Mouse (Mus musculus) embryonic fibroblast, embryonic 13.5 days (primary cell): Measurements from ENCODE around the gene Castor2. TPM values are rescaled to one million over a fixed set of nuclear protein-coding genes. Genes with fewer than 3 reads are reported as not detected.

Experiments
- H3K27ac ChIP-seq: 2 replicates; pipeline ENCODE4 v1.5.1; 2012; ENCODE audit warnings: low read length, control low read depth, inconsistent platforms; ENCODE audit not compliant: insufficient read depth
- H3K4me1 ChIP-seq: 2 replicates; pipeline ENCODE4 v1.6.1; 2011; ENCODE audit warnings: low read length; ENCODE audit not compliant: control insufficient read depth, insufficient read depth
- H3K4me3 ChIP-seq: 2 replicates; pipeline ENCODE4 v1.5.1; 2011; ENCODE audit warnings: mild to moderate bottlenecking, control low read depth, low read length; ENCODE audit not compliant: insufficient read depth
- CTCF ChIP-seq: IDR thresholded peaks from 2 replicates; pipeline ENCODE4 v1.5.1; 2011; ENCODE audit warnings: mild to moderate bottlenecking, control low read depth, low read length, moderate library complexity, borderline replicate concordance; ENCODE audit not compliant: insufficient read depth
- POLR2A ChIP-seq: IDR thresholded peaks from 2 replicates; pipeline ENCODE4 v1.6.1; 2011; ENCODE audit warnings: low read depth, mild to moderate bottlenecking, control low read depth, low read length, moderate library complexity
- polyA plus RNA-seq: library from polyadenylated mRNA; stranded (reverse); fragments of >200 nt; gene quantifications from 2 replicates; pipeline ENCODE4 v1.2.4, GENCODE M21; 2011; ENCODE audit warnings: low read depth; ENCODE audit not compliant: missing spikeins, insufficient read length

Gene Castor2
- polyA plus RNA-seq, 1 experiment = 12.3 TPM

GRCm38 (mm10) chr5:134074368-134074767 lies 25.1 kb upstream of the Castor2 start:
- no peak overlapping the region for H3K4me3 ChIP-seq
- no peak for TF ChIP-seq POLR2A
- TF ChIP-seq CTCF = no peak
- no peak overlapping the region for H3K27ac ChIP-seq

GRCm38 (mm10) chr5:134076175-134076574 lies 23.3 kb upstream of the Castor2 start:
- Histone ChIP-seq H3K4me1 (no peaks in the 10 kb centered on the region), H3K4me3 (no peak overlapping the region), H3K27ac (no peak overlapping the region)
- TF ChIP-seq POLR2A (no peak), CTCF (no peak)

More at GRCm38 (mm10) chr5:134074368-134074767, 25.1 kb upstream of the Castor2 start:
- no peaks in the 10 kb centered on the region for H3K4me1 ChIP-seq

GRCm38 (mm10) chr5:134080685-134081548 lies 18.6 kb upstream of the Castor2 start:
- H3K4me3 ChIP-seq = no peak overlapping the region
- no peak for TF ChIP-seq CTCF
- TF ChIP-seq POLR2A = no peak
- H3K27ac ChIP-seq = no peak overlapping the region
- no peaks in the 10 kb centered on the region for H3K4me1 ChIP-seq

GRCm38 (mm10) chr5:134085227-134085626 lies 14.3 kb upstream of the Castor2 start:
- H3K4me3 ChIP-seq = no peak overlapping the region
- TF ChIP-seq CTCF = no peak
- no peak for TF ChIP-seq POLR2A
- no peak overlapping the region for H3K27ac ChIP-seq
- H3K4me1 ChIP-seq = no peaks in the 10 kb centered on the region

- TF ChIP-seq CTCF (no peak), POLR2A (no peak)
- Histone ChIP-seq H3K4me3 (no peak overlapping the region), H3K27ac (no peak overlapping the region), H3K4me1 (no peaks in the 10 kb centered on the region)
Measured at GRCm38 (mm10) chr5:134085887-134086639, 13.4 kb upstream of the Castor2 start.

GRCm38 (mm10) chr5:134087211-134087610 lies 12.3 kb upstream of the Castor2 start:
- Histone ChIP-seq H3K4me3 (no peak overlapping the region), H3K27ac (no peak overlapping the region), H3K4me1 (no peaks in the 10 kb centered on the region)
- TF ChIP-seq CTCF (no peak), POLR2A (no peak)

- Histone ChIP-seq H3K4me3 (no peak overlapping the region), H3K27ac (no peak overlapping the region), H3K4me1 (no peaks in the 10 kb centered on the region)
- no peak for TF ChIP-seq CTCF
- no peak for TF ChIP-seq POLR2A
Measured at GRCm38 (mm10) chr5:134095766-134096165, 3.7 kb upstream of the Castor2 start.

GRCm38 (mm10) chr5:134098341-134098902 lies 1.1 kb upstream of the Castor2 start:
- Histone ChIP-seq H3K4me1 (peaks cover 12% of the 10 kb centered on the region; the same call in 1 of the 2 replicates), H3K4me3 (no peak overlapping the region), H3K27ac (no peak overlapping the region)
- TF ChIP-seq CTCF (no peak), POLR2A (no peak)

- Histone ChIP-seq H3K4me1 (peaks cover 12% of the 10 kb centered on the region; the same call in 1 of the 2 replicates), H3K27ac (no peak overlapping the region), H3K4me3 (peak overlapping the region; percentile 48)
- TF ChIP-seq POLR2A (no peak), CTCF (no peak)
Measured at GRCm38 (mm10) chr5:134098976-134099375, 535 bp upstream of the Castor2 start.
